Mouse (Mus musculus) hindlimb bud, embryonic 11.5 days (tissue): ENCODE data around the gene Napa.
A peak's percentile ranks its signal among the peaks of the same experiment; 100 is the strongest.

ENCODE experiments used
- DNase-seq: peaks from one replicate; pipeline ENCODE4 v3.0.0-alpha.2; 2012; ENCODE audit warnings: low read depth, low spot score; ENCODE audit errors: extremely low spot score

The Napa gene

DNA sequence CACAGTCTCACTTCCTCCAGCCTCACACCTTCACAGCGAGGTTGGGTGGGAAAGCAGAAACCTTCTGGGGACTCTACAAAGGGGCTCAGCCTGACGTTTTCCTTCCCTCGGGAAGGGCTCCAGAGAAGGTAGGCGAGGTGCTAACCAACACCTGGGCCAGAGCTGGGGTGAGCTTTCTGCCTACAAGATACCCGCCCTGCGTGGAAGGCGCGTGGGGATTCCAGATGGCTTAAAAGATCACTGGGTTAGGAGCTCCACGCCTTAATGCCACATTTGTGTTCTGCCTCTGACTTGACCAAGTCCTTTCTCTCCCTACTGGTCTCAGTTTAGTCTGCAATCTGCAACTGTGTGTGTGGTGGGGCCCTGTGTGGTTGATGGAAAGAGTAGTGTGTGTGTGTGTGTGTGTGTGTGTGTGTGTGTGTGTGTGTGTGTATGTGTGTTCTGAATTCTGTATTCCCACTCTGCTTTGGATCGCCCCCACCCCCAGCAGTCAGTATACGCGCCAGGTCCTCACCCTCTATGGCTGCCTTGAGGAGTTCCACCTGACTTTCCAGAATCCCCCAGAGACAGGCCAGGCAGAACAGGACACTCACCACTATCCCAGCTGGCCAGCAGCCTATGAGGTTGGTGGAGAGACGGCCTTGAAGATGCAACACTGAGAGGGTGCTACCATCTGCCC, 32.8 kb downstream of the Napa start:
- no peak for DNase-seq

DNA sequence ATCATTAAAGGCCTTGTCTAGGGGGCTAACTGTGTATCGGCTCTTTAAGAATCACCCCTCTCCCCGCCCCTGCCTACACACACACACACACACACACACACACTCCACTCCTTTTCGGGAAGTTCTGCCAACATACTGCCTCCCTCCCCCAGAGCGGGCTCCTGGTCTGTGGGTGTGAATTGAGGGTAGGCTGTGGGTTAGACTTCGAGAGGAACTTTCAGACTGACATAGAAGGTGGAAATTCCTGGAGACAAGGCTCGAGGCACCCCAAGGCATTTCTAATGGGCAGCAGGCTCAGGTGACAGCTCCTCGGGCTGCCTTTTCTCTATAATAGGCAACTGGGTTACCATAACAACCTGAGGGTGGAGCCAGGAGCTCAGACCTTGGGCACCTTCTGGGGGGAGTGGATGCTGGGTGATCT, 33.9 kb downstream of the Napa start:
- DNase-seq = no peak

GRCm38 (mm10) chr7:16132926-16133325, 34.7 kb downstream of the Napa start:
- no peak for DNase-seq

GRCm38 (mm10) chr7:16133691-16134090, 35.4 kb downstream of the Napa start:
- DNase-seq = no peak

DNA sequence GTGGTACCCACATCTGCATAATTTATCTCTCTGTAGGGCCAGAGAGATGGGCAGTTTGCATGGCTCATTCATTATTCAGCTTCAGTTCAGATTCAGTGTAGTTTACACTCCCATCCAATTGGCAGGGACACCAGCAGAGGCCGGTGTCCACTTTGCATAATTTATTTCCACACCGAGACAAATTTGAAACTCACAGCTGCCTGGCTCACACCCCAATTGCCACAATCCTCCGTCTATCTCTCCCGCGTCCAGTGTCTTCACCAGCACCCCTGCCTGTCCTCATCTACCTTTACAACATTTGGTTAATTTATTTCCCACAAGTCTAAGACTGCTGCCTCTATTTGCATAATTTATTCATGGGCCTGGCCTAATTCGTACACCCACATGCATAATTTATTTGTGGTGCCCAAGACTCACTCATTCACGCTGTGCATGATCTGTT, 36.7 kb downstream of the Napa start:
- DNase-seq = no peak

- no peak for DNase-seq
Observed at GRCm38 (mm10) chr7:16146489-16147410, 48.5 kb downstream of the Napa start.

DNA sequence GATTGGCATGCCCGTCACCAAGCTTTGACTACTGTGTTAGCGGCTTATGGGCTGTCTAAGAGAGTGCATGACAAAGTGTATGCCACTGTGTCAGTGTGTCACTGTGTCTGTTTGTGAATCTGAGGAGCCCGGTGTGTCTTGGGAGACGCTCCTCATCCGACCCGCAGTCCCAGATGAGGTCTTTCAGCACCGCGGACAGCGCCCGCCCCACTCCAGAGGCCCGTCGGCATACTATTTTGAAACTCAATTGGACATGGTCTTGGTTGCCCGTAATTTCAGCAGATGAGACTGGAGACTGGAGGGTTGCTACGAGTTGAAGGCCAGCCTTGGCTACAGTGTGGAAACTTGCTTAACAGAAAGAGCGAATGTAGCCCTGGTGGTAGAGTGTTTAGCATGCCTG, 49.4 kb downstream of the Napa start:
- peak; percentile 16 for DNase-seq

GRCm38 (mm10) chr7:16149241-16149640, 51.0 kb downstream of the Napa start:
- no peak for DNase-seq

DNA sequence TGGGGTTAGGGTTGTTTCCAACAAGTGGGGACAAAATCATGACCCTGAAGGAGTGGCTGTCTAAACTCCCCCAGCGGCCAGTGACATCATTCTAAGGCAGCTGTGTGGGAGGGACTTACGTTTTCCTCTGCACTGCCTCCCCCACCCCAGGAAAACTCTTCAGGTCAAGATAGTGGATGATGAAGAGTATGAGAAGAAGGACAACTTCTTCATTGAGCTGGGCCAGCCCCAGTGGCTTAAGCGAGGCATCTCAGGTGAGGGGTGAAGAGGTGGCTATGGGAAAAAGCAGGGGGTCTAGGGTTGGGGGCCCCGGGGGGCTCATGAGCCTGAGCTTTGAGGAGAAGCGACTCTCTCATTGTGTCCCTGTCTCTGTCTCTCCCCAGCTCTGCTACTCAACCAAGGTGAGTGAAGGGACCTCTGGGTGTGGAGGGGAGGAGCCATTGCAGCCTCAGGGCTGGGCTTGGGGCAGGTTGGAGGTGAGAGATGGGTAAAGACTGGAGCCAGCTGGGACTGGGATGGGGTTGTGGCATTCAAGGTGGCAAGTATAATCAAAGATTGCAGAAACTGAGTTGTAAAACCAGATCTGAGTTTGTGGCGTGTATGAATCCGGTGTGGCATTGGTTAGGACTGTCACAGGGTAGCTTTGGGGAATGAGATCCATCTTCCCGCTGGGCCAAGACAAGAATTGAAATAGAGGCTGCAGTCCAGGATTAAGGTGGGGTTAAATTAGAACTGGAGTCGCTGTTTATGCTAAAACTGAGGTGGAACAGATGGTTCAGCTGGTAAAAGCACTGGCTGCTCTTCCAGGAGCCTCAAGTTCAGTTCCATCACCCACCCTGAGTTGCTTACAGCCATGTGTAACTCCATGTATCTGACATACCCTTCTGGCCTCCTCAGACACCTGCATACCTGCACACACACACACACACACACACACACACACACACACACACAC, 52.2 kb downstream of the Napa start:
- no peak for DNase-seq

- no peak for DNase-seq
Observed at GRCm38 (mm10) chr7:16153522-16153921, 55.3 kb downstream of the Napa start.

- no peak for DNase-seq
Observed at GRCm38 (mm10) chr7:16155132-16155872, 57.0 kb downstream of the Napa start.

GRCm38 (mm10) chr7:16156105-16156714, 58.0 kb downstream of the Napa start:
- DNase-seq = no peak

GRCm38 (mm10) chr7:16158735-16159134, 60.5 kb downstream of the Napa start:
- DNase-seq = no peak

GRCm38 (mm10) chr7:16160702-16161101, 62.4 kb downstream of the Napa start:
- DNase-seq = no peak

DNA sequence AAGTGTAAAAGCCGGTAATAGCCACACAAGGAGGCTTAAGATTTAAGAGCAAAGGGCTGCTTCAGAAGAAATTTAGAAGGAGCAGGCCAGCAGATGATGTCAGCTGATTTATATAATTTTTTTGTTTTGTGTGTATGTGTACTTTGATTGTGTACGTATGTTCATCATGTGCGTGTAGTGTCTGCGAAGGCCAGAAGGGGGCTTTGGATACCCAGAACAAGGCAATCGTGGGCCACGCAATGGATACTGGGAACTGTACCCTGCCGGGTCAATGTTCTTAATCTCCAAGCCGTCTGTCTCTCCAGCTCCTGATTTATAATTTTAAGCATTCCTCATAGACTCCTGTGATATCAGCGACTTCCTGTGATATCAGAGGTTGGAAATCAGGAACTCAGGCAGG, 63.0 kb downstream of the Napa start:
- DNase-seq = no peak

DNA sequence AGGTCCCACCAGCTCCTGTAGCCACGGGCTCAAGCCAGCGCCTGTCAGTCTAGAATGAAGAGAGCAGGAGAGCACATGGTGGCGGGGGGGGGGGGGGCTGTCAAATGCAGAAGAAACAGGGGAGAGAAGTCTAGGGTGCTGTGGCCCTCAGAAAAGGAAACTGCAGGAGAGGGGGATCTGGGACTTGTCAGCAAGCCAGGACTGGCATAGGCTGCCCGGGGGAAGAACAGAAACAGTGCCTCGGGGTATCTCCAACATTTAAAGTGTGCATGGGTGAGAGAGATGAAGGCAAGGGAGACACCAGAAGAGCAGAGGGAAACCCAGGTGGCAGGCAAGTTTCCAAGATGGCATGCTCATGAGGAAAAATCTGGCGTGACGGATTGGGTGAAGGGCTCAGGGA, 63.8 kb downstream of the Napa start:
- no peak for DNase-seq
